Mouse (Mus musculus) gastrocnemius, postnatal 25 days (tissue): ENCODE results near the gene Pcx. TPM values are rescaled to one million over a fixed set of nuclear protein-coding genes. Genes with fewer than 3 reads are reported as not detected.
A peak's percentile ranks its signal among the peaks of the same experiment; 100 is the strongest.

ENCODE experiments used
- DNase-seq: peaks from one replicate; pipeline ENCODE4 v3.0.0; 2022
- total RNA-seq, 2 experiments: library from RNA; stranded (reverse); gene quantifications; 1 replicate in 1 of 2; 2 replicates in 1 of 2; pipeline ENCODE4 v1.2.3; 2021

Pcx gene
- total RNA-seq, 2 experiments from 2014 or later: 44.6 to 59.3 TPM

GRCm38 (mm10) chr19:4587426-4587825, 77.2 kb downstream of the Pcx start:
- DNase-seq: no peak

- no peak for DNase-seq
Observed at GRCm38 (mm10) chr19:4588430-4588829, 78.2 kb downstream of the Pcx start.

- no peak for DNase-seq
Observed at GRCm38 (mm10) chr19:4589081-4589480, 78.8 kb downstream of the Pcx start.

GRCm38 (mm10) chr19:4590025-4590424, 79.8 kb downstream of the Pcx start:
- DNase-seq: no peak

- DNase-seq: no peak
Observed at GRCm38 (mm10) chr19:4593792-4594522, 83.7 kb downstream of the Pcx start.

GRCm38 (mm10) chr19:4596071-4596470, 85.8 kb downstream of the Pcx start:
- DNase-seq: no peak

GRCm38 (mm10) chr19:4602459-4602858, 92.2 kb downstream of the Pcx start:
- no peak for DNase-seq

GRCm38 (mm10) chr19:4603801-4604723, 93.8 kb downstream of the Pcx start:
- DNase-seq: no peak

GRCm38 (mm10) chr19:4605654-4606053, 95.4 kb downstream of the Pcx start:
- no peak for DNase-seq

GRCm38 (mm10) chr19:4607406-4607805, 97.1 kb downstream of the Pcx start:
- no peak for DNase-seq

- DNase-seq: no peak
Observed at GRCm38 (mm10) chr19:4608511-4608910, 98.2 kb downstream of the Pcx start.

- peak; percentile 68 for DNase-seq
Observed at GRCm38 (mm10) chr19:4610109-4610508, 99.8 kb downstream of the Pcx start.

- DNase-seq: no peak
Observed at GRCm38 (mm10) chr19:4612181-4612961, 102.1 kb downstream of the Pcx start.

GRCm38 (mm10) chr19:4613464-4614304, 103.4 kb downstream of the Pcx start:
- DNase-seq: no peak

- no peak for DNase-seq
Observed at GRCm38 (mm10) chr19:4614305-4615150, 104.3 kb downstream of the Pcx start.

GRCm38 (mm10) chr19:4615151-4616093, 105.2 kb downstream of the Pcx start, which contains the start of gene Lrfn4:
Lrfn4 (minus strand) TSS chr19:4615667.
- DNase-seq: peak; percentile 85

- DNase-seq: no peak
Observed at GRCm38 (mm10) chr19:4616546-4616945, 106.3 kb downstream of the Pcx start.

GRCm38 (mm10) chr19:4618183-4618582, 107.9 kb downstream of the Pcx start:
- DNase-seq: no peak

- DNase-seq: no peak
Observed at GRCm38 (mm10) chr19:4619461-4619860, 109.2 kb downstream of the Pcx start.
